Mouse (Mus musculus) cerebral cortex, adult 2 months (tissue): ENCODE data around the gene Immp2l.

Experiments
- WGBS: fragments of 180-500 bp; shearing (Covaris S2); methylation state at CpG from one replicate; pipeline ENCODE4 v1.1.7; 2018; 5-methylcytosine and 5-hydroxymethylcytosine counted together

Gene Immp2l

DNA sequence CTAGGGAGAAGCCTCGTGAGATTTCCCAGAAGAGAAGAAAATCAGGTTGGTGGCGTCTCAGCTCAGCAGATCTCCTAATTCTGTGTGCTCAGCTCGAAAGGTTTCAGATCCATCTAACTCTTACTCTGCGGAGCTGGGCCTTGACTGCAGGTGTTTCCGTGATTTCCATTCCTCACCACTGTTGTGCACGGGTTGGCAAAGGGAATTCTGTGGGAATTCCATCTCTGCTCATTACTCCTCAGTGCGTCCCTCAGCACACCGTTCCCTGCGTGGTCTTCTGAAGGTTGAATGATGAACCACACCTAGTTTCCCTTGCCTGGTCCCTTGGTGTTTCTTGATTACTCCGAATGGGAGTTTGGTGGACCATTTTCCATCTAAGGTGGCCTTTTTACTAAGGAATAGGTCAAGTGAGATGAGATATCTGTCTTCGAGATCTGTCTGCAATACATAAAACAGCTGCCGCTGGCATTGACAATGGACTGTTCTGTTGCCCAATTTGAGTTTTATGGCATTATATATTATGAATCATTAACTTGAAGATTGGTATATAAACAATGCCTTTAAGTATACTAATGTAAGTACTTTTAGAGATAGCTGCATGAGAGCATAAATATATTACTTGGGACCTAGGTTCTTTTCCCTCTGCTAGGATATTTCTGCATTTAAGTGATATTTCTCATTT is 23.3 kb downstream of the Immp2l start:
- WGBS, result 95% methylated on average over 12 of the region's 12 CpGs

DNA sequence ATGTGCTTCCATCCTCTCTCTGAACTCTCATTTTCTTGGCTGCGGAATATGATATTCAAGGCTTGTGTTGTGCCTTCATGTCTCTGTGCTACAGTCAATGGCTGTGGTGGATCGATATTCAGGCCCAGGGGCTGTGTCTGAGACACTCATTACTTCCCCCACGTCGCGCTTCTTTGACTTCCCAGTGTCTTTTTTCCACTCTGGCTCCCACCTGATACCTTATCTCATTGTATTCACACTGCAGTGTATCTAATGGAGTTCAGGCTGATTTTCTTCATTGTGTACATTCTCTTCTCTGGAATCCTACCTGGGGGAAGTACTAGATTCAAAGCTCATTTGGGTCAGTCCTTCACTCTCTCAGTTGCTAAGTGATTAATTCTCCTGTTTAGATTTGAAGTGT is 27.1 kb downstream of the Immp2l start:
- 88% methylated on average over 5 of the region's 5 CpGs for WGBS

DNA sequence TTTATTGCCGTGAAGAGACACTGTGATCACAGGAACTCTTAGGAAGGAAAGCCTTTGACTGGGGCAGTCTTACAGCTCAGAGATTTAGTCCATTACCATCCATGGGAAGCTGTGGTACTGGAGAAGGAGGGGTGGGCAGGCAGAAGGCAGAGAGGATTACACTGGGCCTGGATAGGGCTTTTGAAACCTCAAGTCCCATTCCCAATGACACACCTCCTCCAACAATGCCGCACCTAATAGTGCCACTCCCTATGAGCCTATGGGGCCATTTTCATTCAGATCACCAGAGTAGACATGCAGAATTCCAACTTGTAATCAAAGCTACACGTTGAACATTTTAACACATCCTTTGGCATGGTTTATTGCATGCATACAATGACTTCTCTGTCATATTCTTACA is 29.0 kb downstream of the Immp2l start:
- WGBS, result 79% methylated on average over 3 of the region's 3 CpGs

DNA sequence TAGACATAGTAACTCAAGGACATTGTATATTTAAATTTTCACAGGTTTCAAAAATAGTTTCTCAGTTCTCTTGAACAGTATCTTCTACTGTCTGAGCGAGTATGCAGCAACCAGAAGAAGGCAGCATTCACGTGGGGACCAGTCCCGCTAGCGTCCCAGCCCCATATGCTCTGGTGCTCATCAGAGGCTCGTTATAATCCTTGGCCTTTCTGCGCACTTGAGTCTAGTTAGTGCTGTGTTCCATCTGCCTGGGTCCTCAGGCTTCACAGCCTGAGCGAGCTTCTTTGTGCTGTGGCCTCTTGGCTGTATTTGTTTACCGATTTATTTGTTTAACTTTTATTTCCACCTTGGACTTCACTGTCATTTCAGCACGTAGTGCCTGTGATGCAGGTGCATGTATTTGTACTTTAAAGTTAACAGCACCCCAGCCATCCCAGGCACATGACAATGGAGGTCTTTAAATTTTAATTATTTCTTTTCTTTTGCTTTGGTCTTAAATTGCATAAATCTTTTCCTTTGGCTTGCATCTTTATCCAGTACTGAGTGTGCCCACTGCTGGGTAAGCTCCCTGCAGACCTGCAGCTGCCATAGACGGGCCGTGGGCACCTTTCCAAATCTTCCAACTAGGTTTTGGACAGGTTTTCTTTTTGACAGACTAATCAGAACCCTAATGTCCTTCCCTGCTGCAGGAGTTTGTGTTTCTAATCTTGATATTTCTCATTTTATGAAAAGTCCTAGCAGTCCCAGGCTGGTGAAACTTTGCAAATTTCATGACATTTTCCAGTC is 30.3 kb downstream of the Immp2l start:
- WGBS, result 53% methylated on average over 11 of the region's 11 CpGs

DNA sequence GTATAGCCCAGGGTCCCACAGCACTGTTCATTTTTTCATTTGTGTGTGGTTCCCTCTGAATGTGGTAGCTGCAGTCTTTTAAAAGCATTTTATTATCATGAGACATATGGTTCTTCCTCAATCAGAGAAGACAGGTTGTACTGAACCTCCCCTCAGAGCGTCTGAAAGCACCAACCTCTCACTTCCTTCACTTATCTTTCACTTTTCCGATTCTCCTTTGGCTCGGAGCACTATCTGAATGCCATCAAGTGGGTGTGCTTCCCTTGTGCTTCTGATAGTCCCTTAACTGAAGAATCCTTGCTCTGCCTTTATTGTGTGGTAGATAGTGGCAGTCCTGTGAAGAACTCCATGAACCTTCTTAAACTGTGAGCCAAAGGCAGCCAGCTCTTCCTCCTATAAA is 39.4 kb downstream of the Immp2l start:
- WGBS, result 61% methylated on average over 3 of the region's 3 CpGs

DNA sequence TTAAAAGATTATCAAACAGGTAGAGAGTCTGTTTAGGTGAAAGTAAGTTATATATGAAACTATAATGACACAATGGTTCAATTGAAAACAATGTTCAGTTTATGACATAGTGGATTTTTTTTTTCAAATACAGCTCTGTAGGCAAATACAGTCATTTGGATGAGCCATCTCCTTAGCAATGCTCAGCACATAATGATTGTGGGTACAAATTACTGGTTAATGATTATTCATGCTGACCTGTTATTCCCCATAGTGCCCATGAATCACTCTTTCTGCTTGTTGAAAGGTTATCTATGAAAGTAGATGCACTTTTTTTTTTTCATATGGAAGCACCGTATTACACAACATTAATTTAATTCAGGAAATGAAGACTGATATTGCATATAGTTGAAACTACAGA is 58.0 kb downstream of the Immp2l start:
- 78% methylated on average over 1 of the region's 1 CpGs for WGBS

DNA sequence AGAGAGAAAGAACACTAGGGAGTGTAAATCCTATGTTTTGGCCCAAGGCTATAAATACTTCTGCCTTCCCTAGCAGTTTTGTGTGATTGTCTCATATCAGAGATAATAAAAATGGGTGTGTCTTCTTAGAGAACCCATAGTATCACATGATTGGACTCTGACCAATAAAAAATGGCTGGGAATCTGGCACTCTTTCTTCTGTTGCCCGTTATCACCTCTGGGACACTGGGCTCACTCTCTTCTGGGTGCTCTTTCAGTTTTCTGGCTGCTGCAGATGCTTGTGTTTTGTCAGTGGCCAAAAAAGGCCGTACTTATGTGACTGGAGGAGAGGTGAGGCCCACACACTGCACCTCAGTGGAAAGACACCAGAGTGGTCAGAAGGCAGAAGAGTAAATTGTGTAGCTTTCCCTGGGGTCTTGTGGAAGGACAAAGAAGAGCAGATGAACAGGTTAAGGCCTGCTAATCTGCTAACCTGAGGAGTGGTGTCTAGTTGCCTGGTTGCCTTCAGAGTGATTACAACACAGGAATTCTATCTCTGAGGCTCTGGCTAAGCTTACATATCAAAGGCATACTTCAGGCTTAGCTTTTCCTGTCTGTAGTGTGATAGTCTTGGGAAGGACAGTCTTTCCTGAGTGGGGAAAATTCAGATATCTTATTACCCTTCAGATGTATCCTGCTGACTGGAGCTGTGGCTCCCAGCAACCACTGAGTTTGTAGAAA is 60.6 kb downstream of the Immp2l start:
- WGBS, result 87% methylated on average over 2 of the region's 2 CpGs

DNA sequence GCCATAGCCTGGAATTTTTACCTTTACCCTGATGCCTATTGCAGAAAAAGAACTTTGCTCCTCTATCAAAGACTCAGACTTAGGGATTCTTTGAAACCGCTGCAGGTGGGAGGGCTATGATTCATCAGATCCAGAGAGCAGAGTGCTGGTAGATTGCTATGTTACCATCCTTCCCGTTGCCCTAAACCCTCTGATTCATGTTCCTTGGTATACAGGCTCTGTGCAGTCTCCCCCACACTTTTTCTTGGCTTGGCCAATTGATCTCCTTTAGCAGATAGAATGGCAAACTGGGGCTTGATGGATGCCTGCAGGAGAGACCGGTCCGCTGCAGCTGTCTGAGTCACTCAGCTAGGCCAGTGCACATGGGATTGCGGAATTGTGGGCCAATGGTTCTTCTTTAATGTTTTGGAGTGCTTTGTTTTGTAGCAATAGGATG is 66.1 kb downstream of the Immp2l start:
- WGBS, result 71% methylated on average over 5 of the region's 5 CpGs

DNA sequence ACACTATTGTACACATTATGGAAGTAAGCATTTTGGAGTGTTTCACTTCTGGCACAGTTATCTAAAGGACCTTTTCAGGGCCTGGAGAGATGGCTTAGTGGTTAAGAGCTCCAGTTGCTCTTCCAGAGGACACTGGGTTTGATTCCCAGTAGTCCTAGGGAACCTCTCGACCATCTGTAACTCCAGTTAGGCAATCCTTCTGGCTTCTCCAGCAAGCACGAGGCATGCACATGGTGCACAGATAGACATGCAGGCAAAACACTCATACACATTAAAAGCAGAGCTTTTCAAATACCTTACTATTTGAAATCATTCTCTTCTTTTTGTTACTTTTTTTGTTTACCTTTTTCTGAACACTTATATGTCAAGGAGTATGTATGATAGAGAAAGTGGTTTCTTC is 66.9 kb downstream of the Immp2l start:
- 91% methylated on average over 2 of the region's 2 CpGs for WGBS

DNA sequence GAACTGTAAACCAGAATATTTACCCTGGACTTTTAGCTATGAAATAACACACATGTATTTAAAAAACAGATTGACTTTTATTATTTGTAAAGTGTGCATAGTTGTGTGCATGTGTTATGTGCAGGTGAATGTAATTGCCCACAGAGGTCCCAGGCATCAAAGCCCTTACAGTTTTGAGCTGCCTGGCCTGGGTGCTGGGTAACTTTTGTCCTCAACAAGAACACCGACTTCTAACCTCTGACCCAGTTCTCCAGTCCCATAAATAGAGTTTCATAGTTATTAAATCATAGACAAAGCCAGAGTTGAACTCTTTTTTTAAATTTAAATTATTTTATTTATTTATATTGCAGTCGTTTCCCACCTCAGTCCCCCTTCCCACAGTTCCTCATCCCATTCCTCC is 67.4 kb downstream of the Immp2l start:
- 86% methylated on average over 2 of the region's 2 CpGs for WGBS

DNA sequence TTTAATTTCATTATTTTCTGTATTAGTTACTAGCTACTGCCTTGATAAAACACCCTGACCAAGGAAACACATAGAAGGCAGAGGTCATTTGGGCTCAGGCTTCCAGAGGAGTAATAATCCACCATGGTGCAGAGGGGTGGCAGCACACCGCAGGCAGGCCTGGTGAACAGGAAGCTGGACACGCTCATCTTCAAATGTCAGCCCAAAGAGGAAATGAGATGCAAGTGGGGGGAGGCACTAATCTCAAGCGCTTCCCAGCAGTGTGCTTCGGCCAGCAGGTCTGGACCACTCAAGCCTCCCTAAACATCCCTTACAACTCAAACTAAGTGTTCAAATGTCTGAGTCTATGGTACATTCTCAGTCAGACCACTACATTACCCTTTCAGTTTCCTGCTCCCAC is 72.2 kb downstream of the Immp2l start:
- WGBS, result 76% methylated on average over 4 of the region's 4 CpGs

DNA sequence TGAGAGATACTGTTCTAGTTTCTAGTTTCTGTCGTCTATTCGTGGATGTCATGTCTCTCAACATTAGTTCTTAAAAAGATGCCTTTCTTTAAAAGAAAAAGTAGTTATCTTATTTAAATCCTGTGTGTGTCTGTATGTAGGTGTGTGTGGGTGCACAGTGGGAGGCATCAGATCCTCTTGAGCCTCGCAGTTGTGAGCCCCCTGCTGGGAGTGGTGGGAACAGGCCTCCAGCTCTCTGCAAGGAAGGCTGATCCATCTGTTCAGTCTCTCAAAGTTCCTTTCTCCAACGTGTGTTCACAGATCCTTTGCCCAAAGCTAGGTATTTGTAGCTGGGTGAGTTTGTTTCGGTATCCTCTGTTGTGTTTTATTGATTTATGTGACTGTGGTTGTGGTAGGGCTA is 73.5 kb downstream of the Immp2l start:
- 43% methylated on average over 5 of the region's 5 CpGs for WGBS

DNA sequence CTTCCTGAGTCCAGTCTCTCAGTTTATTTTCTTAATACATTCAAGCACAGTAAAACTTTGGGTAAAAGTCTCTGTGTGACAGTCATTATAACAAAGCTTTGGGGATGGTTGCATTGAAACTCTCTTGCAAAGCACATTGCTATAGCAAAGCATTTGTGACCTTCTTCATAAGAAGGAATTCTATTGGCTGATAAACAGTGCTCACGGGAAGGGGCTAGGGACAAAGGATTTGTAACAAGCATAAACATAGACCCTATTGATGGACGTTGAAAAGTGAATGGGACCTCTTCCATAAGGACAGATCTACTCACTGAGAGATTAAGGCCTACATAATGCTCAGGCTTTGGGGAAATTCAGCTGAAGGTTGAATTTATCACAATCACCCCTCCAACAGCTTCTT is 85.1 kb downstream of the Immp2l start:
- 46% methylated on average over 2 of the region's 2 CpGs for WGBS

DNA sequence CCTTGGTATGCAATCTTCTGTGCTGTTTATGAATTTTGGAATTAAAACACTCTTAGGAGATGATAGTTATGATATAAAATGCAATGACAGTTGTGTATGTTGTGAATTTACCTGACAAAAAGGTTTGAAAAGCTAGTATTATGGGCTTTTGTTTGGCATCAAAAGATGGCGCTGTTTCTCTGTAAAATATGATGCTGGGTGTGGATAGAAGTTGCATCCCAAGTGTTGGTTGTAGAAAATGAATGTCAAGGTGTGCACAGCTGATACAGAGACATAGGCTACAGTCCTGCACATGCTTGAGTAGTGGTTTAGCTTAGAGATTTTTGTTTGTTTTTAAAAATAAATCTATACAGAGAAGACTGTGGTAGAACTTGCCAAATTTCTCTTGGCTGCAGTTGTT is 87.6 kb downstream of the Immp2l start:
- WGBS, result 34% methylated on average over 1 of the region's 1 CpGs

DNA sequence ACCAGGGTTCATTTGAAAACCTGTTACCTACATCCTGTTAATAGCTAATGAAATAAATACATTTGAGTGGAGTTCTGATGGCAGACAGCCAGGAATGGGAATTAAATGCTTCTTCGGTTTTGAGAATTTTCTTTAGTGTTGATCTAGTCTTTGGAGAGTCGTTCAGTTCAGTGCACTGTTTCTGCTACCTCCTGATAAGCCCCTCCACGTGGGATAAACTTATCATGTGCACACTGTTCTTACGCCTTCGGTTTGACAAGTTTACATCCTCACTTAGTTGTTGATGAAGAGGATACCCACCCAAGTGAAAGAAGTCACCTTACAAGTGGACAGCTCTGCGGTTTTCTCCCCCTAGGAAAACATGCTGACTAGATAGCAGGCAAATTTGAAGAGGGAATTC is 88.2 kb downstream of the Immp2l start:
- 60% methylated on average over 6 of the region's 6 CpGs for WGBS

DNA sequence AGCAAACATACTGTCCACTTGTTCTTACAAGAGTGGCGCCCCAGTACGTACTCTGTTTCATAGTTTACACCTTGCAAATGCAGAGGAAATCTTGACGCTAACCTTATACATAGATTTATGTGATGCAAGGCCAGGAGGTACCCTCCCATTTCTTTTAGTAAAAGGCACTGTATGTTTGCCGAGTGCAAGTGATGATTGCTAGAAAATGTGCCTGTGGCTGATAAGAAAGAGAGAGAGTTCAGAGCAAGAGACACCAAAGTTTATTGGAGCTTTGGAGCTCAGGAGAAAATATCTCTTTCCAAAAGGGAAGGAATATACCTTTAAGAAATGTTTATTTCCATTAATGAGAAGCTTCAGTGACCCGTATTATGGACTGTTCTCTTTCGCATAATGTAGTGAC is 95.8 kb downstream of the Immp2l start:
- WGBS, result 95% methylated on average over 6 of the region's 6 CpGs

DNA sequence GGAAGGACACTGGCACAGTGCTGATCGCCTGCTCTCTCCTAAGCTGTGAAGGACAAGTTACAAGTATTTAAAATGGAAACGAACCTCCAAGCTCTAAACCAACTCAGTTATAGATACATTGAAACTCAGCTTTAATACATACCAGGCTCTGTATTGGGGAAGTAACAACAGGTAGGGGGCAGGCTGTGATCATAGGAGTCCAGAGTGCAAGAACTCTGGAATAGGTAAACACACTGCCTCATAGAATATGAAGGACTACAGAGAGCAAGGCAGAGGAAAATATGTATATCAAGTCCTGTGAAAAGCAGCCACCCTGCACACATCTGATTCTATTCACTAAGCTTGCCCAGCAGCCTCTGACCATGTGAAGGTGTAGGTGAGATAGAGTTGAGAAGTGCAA is 99.3 kb downstream of the Immp2l start:
- WGBS, result 78% methylated on average over 2 of the region's 2 CpGs

DNA sequence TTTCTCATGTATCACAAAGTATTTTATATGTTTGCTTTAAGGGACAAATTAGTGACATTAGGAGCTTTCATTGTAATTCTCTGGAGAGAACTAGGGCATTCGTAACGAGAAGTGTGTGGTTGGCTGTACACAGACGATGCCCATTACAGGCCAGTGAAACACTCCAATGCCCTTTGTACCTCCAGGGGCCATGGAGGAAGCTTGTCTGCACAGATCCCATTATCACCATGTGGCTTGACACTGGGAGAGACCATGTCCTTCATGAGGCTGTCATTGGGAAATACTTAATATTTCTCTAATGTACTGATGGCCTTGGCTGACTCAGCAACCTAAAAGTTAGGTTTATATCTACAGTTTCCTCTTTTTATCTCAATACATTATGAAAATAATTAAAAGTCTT is 111.0 kb downstream of the Immp2l start:
- 79% methylated on average over 3 of the region's 3 CpGs for WGBS

DNA sequence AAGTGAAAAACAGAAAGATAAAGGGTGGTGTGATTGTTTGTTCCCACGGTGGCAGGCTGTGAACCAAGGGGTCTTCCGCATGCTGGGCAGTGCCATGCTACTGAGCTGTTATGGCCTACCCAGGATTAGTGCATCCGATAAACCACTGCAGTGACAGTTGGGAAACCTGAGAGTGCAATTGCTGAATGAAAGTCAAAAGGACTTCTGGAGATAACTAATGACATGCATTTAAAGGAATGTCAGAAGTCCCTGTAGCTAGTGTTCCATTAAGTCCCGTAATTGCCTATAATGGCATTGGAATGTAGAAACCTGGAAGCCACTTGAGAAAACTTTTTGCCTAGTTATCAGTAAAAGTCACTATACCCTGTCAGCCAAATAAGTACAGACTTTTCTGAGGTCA is 135.7 kb downstream of the Immp2l start:
- WGBS, result 93% methylated on average over 4 of the region's 4 CpGs

DNA sequence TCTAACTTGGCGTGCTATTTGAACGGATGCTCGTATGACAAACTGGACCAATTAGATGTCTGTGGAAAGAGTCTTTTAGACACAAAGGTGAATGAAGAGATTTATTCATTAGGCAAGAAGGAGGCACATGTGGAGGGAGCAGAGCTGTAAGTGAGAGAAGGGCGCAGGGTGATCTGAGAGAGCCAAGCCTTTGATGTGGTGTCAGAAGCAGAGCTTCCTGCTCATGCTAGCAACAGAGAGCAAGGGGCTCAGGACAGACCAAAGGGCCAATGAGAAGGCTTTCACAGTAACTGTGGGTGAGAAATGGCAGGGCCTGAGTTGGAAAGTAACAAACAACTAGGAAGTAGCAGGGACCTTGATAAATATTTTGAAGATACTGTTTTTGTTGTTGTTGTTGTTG is 143.9 kb downstream of the Immp2l start:
- WGBS, result 75% methylated on average over 4 of the region's 4 CpGs

DNA sequence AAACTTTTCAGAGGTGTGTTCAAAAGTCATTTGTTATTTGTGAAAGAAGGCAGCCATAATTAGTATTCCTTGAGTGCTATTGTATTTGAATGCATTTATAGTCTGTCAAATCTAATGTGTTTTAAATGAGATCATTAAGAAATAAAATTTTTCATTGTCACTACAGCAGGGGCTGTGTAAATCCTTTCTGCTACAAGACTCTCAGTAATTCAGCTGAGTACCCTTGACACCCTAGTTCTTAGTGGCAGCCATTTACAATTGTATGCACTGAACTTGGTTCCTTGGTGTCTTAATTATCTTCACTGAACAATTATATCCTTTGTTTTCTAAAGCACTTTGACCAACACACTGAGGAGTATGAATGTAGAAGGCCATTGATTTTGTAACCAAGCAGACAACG is 146.2 kb downstream of the Immp2l start:
- 72% methylated on average over 1 of the region's 1 CpGs for WGBS

DNA sequence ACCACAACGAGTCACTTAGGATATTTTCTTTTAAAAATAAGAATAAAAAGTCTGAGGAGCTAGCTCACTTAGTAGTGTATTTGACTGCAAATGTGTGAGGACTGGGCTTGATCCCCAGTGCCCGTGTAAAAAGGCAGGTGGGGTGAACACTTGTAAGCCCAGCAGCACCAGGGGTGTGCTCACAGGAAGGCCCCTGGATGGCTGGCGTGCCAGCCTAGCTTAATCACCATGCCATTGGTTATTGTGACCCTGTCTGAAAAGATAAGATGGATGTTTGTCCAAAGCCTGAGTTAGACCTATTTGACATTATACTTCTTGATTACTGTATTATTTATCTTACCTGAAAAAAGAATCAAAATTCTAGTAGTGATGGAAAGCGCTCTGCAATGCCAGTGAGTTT is 161.2 kb downstream of the Immp2l start:
- 87% methylated on average over 4 of the region's 4 CpGs for WGBS

DNA sequence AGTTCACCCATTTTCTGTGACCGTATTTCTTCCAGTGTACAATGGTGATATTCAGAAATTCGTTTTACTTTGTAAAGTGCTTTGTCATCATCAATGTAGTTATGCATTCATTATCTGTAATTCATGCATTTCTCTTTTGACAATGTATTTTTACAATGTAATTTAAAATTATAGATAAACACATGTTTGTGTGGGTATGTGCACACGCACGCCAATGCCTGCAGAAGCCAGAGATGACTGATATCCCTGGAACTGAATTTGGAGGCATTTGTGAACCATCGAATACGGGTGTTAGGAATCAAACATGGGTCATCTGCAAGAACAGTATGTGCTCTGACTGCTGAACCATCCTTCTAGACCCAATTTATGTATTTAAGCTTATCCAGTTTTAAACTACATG is 161.6 kb downstream of the Immp2l start:
- 95% methylated on average over 6 of the region's 6 CpGs for WGBS
